Mouse (Mus musculus) limb, embryonic 10.5 days (tissue): Measurements from ENCODE around the gene Oxsr1. TPM values are rescaled to one million over a fixed set of nuclear protein-coding genes. Genes with fewer than 3 reads are reported as not detected.
"Not testable (repeated sequence)": the region's sequence is repeated elsewhere in the genome, so short reads cannot be mapped to it uniquely, and the experiment has no call there.

Experiments
- DNase-seq: peaks from one replicate; pipeline ENCODE4 v3.0.0-alpha.2; 2017; ENCODE audit warnings: low spot score
- H3K27ac ChIP-seq: fragments of 300-500 bp; sonication (generic); 2 replicates; pipeline ENCODE4 v1.5.1; 2016; ENCODE audit warnings: mild to moderate bottlenecking
- H3K27me3 ChIP-seq: fragments of 300-500 bp; sonication (generic); 2 replicates; pipeline ENCODE4 v1.6.1; 2016; ENCODE audit warnings: low read depth, mild to moderate bottlenecking; ENCODE audit not compliant: poor library complexity, severe bottlenecking
- H3K36me3 ChIP-seq: fragments of 300-500 bp; sonication (generic); 2 replicates; pipeline ENCODE4 v1.6.1; 2016; ENCODE audit warnings: mild to moderate bottlenecking, moderate library complexity
- H3K4me1 ChIP-seq: fragments of 300-500 bp; sonication (generic); 2 replicates; pipeline ENCODE4 v1.6.1; 2016
- H3K4me3 ChIP-seq: fragments of 300-500 bp; sonication (generic); 2 replicates; pipeline ENCODE4 v1.5.1; 2016; ENCODE audit warnings: mild to moderate bottlenecking, moderate library complexity
- H3K9me3 ChIP-seq: fragments of 300-500 bp; sonication (generic); replicated peaks from 2 replicates; pipeline ENCODE4 v1.6.1; 2016; ENCODE audit warnings: mild to moderate bottlenecking
- WGBS: fragments of 180-500 bp; shearing (Covaris S2); methylation state at CpG from one replicate; pipeline ENCODE4 v1.1.7; 2016; 5-methylcytosine and 5-hydroxymethylcytosine counted together
- polyA plus RNA-seq: library from polyadenylated mRNA; unstranded; fragments of >200 nt; fragmentation: Nextera tagmentation; extraction: Ambion mirVana; gene quantifications from 2 replicates; pipeline ENCODE4 v1.2.1, GENCODE M21; 2016

The Oxsr1 gene
- polyA plus RNA-seq, 1 experiment from 2014 or later = 11.9 TPM

DNA sequence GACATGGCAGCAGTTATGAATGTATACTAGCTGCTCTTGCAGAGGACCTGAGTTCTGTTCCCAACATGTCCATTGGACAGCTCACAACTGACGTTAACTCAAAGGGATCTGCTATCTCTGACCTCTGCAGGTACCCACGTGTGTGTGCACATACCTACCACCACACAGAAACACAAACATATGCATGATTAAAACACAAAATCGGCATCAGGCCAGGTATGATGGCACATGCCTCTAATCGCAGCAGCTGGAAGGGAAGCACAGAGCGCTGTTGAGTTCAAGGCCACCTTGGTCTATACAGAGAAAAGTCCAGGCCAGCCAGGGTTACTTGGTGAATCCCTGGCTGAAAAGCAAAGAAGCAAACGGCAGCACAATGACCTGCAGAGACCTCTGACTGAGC lies 24.5 kb downstream of the Oxsr1 start:
- H3K27ac ChIP-seq = no peak overlapping the region
- no peaks in the 10 kb centered on the region for H3K27me3 ChIP-seq
- WGBS = 95% methylated on average over 6 of the region's 6 CpGs
- H3K9me3 ChIP-seq = no peaks in the 10 kb centered on the region
- H3K36me3 ChIP-seq = peaks cover 23% of the 10 kb centered on the region
- H3K4me1 ChIP-seq = no peaks in the 10 kb centered on the region
- H3K4me3 ChIP-seq = no peak overlapping the region
- DNase-seq = no peak

DNA sequence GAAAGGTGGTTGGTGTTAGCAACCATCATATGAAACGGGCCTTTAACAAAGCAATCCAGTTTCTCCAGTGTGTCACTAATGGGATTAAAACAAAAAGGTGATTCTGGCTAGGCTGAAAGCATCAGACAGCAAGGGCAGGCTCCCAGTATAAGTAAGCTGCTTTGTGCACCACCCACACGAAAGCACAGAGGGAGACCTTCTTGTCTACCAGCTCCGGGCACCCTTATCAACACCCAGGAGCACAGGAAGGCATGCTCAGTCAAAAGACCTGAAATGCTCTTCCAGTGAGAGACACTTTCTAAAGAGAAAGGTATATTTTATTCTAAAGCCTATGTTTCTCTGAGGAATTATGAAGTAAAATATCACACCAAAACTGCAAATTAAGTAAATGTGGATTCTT lies 31.4 kb downstream of the Oxsr1 start:
- H3K36me3 ChIP-seq = peaks cover 21% of the 10 kb centered on the region
- H3K9me3 ChIP-seq = no peaks in the 10 kb centered on the region
- DNase-seq = no peak
- no peak overlapping the region for H3K4me3 ChIP-seq
- no peak overlapping the region for H3K27ac ChIP-seq
- no peaks in the 10 kb centered on the region for H3K27me3 ChIP-seq
- WGBS = 97% methylated on average over 3 of the region's 3 CpGs
- H3K4me1 ChIP-seq = no peaks in the 10 kb centered on the region

DNA sequence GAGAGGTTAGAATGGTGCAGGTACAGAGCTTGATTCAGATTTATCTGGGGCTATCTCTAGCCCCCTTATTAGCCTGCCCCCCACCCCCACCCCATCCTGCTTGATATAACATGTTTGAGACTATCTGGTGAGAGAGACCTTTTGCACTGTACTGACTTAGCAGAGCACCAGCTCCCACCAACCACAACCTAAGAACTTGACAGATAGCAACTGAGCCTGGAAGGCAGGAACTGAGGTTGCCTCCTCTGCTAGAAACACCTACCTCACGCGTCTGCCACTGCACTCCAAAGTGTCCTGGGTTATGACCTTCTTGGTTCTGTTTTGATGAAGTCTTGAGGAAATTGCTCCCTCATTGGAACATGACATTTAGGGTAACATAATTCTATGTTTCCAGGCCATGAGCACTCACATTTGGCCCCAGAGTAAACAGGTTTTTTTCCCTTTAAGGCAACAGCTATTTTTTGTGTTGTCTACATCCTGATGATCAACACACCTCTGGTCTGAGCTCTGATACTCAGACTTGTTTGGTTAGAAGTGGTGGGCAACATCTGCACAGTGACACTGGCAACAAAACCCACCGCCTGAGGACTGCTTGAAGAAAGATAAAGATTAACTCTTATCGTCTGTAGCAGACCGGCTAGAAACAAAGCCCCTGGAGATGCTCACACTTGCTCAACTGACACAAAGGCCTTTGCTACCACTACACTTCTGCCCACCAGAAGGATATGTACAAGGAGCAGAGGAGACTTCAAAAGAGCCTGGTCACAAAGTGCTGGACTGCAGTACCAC lies 41.1 kb downstream of the Oxsr1 start:
- 94% methylated on average over 5 of the region's 5 CpGs for WGBS
- Histone ChIP-seq H3K36me3 (peaks cover 46% of the 10 kb centered on the region), H3K27me3 (no peaks in the 10 kb centered on the region), H3K9me3 (no peaks in the 10 kb centered on the region), H3K27ac (no peak overlapping the region), H3K4me1 (no peaks in the 10 kb centered on the region), H3K4me3 (no peak overlapping the region)
- DNase-seq = no peak

DNA sequence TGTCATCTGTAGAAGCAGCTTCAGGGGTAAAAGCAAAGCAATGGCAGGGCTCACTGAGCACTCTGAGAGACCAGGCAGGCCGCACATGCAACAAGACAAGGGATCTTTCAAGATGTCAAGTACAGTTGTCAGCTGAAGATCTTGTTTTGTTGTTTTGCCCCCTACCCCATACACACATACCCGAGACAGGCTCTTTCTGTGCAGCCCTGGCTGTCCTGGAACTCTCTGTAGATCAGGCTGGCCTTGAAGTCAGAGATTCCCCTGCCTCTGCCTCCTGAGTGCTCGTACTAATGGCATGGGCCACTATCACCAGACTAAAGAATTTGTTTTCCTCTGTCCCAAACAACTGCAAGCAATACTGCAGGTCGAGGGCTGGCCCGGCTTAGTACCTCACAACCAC lies 44.2 kb downstream of the Oxsr1 start:
- no peak overlapping the region for H3K4me3 ChIP-seq
- H3K36me3 ChIP-seq = peaks cover 37% of the 10 kb centered on the region
- no peaks in the 10 kb centered on the region for H3K27me3 ChIP-seq
- H3K27ac ChIP-seq = no peak overlapping the region
- 91% methylated on average over 5 of the region's 5 CpGs for WGBS
- H3K9me3 ChIP-seq = no peaks in the 10 kb centered on the region
- no peak for DNase-seq
- no peaks in the 10 kb centered on the region for H3K4me1 ChIP-seq

DNA sequence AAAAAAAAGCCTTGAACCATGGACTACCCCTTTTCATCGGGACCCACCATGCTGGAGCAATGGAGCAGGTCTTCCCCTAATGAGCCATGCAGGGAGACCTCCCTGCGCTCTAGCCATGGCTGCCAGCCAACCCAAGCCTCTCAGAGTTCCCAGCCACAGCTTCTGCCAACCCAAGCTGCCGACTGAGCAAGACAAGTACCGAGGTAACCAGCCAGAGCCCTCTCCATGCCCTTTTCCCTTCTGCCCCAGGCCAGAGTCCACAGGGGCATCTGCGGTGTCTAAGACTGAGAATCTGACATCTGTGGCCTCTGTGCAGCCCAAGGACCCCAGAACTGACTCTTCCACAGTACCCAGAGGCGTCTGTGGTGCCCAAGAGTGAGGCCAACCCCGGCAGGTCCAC lies 45.9 kb downstream of the Oxsr1 start:
- no peaks in the 10 kb centered on the region for H3K9me3 ChIP-seq
- H3K36me3 ChIP-seq = peaks cover 29% of the 10 kb centered on the region
- no peaks in the 10 kb centered on the region for H3K27me3 ChIP-seq
- no peak for DNase-seq
- H3K4me1 ChIP-seq = no peaks in the 10 kb centered on the region
- no peak overlapping the region for H3K27ac ChIP-seq
- WGBS = 91% methylated on average over 7 of the region's 7 CpGs
- no peak overlapping the region for H3K4me3 ChIP-seq

DNA sequence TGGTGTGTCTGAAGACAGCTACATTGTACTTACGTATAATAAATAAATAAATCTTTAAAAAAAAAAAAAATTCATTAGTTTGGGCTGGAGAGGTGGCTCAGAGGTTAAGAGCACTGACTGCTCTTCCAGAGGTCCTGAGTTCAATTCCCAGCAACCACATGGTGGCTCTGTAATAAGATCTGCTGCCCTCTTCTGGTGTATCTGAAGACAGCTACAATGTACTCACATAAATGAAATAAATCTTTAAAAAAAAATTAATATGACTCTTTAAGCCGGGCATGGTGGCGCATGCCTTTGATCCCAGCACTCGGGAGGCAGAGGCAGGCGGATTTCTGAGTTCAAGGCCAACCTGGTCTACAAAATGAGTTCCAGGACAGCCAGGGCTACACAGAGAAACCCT lies 47.4 kb downstream of the Oxsr1 start:
- H3K36me3 ChIP-seq = peaks cover 32% of the 10 kb centered on the region
- 96% methylated on average over 5 of the region's 5 CpGs for WGBS
- H3K4me3 ChIP-seq, H3K9me3 ChIP-seq, H3K27ac ChIP-seq, H3K4me1 ChIP-seq, H3K27me3 ChIP-seq, DNase-seq: not testable (repeated sequence)

DNA sequence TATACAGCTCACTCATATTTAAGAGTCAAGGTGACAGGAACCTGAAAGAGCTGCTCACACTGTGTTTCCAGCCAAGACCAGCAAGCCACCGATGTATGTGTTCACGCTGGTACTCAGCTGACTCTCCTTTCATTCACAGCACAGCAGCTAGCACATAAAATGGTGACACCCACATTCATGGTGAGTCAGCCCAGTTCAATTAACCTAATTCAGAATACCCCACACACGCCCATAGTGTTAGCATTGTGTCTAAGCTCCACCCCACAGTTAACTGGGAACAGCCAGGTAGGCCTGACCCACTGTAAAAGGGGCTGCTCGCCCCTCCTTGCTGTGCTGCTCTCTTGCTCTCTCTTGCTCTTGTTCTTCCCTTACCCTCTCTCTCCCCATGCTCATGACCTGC lies 50.7 kb downstream of the Oxsr1 start:
- no peak for DNase-seq
- Histone ChIP-seq H3K4me3 (no peak overlapping the region), H3K4me1 (no peaks in the 10 kb centered on the region), H3K27me3 (no peaks in the 10 kb centered on the region), H3K36me3 (peaks cover 37% of the 10 kb centered on the region), H3K27ac (no peak overlapping the region), H3K9me3 (no peaks in the 10 kb centered on the region)
- WGBS = 88% methylated on average over 4 of the region's 4 CpGs

DNA sequence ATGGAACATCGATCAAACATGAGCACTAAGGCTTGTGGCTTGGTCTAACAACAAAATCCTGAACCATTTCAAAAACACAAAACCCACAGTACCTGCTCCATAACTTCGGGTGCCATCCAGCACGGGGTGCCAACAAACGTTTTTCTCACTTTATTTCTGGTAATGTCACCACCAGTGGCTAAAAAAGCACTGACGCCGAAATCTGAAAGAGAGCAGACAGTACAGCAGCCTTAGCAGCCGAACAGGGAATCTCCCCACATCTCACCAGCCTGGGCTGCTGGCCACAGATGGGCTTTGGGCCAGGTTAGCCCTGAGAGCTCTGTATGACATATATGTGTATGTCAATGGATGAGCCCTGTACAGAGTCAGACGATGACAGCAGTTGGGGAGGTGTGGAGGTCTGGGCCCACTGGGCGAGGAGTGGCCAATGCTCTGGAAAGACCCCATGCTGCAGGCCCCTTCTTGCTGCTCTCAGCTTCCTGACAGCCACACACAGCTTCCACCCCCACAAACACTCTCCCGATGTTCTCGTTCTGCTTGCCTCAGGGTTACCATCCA lies 53.6 kb downstream of the Oxsr1 start:
- WGBS = 94% methylated on average over 11 of the region's 11 CpGs

DNA sequence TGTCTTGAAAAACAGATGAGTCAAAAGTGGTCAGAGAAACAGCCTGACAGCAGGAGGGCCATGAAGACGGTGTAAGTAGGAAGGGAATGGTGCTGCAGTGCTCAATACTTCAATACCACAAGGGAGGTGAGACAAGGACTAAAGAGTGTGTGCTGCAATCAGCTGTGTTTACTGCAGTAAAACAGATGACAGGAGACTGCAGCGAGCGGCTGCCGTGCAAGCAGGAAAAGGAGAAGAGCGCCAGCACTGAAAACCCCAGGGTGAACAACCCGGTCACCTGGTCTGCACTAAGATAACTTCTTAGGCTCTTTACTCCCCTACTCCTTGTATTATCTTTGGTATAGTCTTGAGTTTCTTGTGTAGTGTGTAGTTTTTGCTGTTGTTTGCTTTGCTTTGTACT lies 54.1 kb downstream of the Oxsr1 start:
- H3K4me3 ChIP-seq = no peak overlapping the region
- peaks cover 56% of the 10 kb centered on the region for H3K36me3 ChIP-seq
- no peaks in the 10 kb centered on the region for H3K27me3 ChIP-seq
- no peaks in the 10 kb centered on the region for H3K9me3 ChIP-seq
- 81% methylated on average over 6 of the region's 6 CpGs for WGBS
- no peaks in the 10 kb centered on the region for H3K4me1 ChIP-seq
- no peak for DNase-seq
- H3K27ac ChIP-seq = no peak overlapping the region

More for the DNA sequence above, 53.6 kb downstream of the Oxsr1 start:
- H3K4me1 ChIP-seq = no peaks in the 10 kb centered on the region
- no peaks in the 10 kb centered on the region for H3K27me3 ChIP-seq
- no peak for DNase-seq
- H3K36me3 ChIP-seq = peaks cover 54% of the 10 kb centered on the region
- H3K4me3 ChIP-seq = no peak overlapping the region
- H3K9me3 ChIP-seq = no peaks in the 10 kb centered on the region
- H3K27ac ChIP-seq = no peak overlapping the region

DNA sequence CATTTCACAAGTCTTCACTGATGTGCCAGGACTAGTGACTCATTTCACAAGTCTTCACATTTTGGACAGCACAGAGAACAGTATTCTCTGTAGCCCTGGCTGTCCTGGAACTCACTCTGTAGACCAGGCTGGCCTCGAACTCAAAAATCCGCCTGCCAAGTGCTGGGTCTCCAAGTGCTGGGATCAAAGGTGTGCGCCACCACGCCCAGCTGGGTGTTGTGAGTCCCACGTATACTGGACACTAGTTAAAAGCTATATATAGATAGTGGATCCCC lies 56.2 kb downstream of the Oxsr1 start:
- H3K27ac ChIP-seq, H3K4me3 ChIP-seq, DNase-seq, H3K27me3 ChIP-seq, H3K9me3 ChIP-seq, H3K4me1 ChIP-seq: not testable (repeated sequence)
- 94% methylated on average over 5 of the region's 5 CpGs for WGBS
- peaks cover 62% of the 10 kb centered on the region for H3K36me3 ChIP-seq

DNA sequence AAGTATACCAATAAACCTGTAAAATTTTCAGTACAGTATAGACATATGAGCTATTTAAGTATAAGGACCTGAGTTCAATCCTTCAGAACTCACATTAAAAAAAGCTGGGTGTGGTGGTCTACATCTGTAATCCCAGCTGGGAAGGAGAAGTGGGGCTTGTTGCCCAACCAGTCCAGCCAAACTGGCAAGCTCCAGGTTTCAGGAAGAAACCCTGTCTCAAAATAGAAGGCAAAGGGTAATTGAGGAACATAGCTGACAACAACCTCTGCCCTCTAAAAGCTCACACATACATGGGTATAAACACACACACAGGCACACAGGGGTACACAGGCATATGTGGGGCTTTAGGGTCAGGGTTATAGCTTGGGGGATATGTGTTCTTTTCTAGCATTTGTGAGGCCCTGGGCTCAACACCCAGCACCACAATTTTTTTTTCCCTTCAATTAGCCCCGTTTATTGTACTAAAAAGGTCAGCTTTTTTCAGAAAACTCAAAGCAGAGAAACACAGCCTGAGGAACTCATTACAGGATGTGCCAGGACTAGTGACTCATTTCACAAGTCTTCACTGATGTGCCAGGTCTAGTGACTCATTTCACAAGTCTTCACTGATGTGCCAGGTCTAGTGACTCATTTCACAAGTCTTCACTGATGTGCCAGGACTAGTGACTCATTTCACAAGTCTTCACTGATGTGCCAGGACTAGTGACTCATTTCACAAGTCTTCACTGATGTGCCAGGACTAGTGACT lies 56.7 kb downstream of the Oxsr1 start:
- H3K9me3 ChIP-seq, H3K4me3 ChIP-seq, H3K27ac ChIP-seq, H3K27me3 ChIP-seq, DNase-seq, H3K4me1 ChIP-seq: not testable (repeated sequence)
- peaks cover 60% of the 10 kb centered on the region for H3K36me3 ChIP-seq
- WGBS = 86% methylated on average over 1 of the region's 1 CpGs

DNA sequence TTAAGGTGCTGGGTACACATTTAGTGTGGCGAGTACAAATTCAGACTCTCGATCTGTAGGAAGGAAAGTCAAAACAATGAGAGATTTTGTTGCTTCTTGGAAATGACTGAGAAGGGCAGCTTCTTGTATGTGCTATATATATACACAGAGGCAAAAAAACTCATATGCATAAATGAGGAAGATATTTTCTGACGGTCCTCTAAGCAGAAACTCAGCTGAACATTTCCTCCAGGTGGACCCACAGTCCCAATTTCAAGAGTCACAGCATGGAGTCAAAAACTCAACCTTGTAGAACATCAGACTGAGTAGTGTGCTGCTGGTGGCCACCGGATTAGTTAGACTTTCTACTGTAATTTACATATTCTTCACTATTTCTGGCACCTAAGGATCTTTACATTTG lies 59.2 kb downstream of the Oxsr1 start:
- H3K36me3 ChIP-seq = peaks cover 62% of the 10 kb centered on the region
- no peaks in the 10 kb centered on the region for H3K4me1 ChIP-seq
- WGBS = 94% methylated on average over 4 of the region's 4 CpGs
- H3K27me3 ChIP-seq = no peaks in the 10 kb centered on the region
- H3K4me3 ChIP-seq = no peak overlapping the region
- no peak overlapping the region for H3K27ac ChIP-seq
- no peak for DNase-seq
- no peaks in the 10 kb centered on the region for H3K9me3 ChIP-seq

DNA sequence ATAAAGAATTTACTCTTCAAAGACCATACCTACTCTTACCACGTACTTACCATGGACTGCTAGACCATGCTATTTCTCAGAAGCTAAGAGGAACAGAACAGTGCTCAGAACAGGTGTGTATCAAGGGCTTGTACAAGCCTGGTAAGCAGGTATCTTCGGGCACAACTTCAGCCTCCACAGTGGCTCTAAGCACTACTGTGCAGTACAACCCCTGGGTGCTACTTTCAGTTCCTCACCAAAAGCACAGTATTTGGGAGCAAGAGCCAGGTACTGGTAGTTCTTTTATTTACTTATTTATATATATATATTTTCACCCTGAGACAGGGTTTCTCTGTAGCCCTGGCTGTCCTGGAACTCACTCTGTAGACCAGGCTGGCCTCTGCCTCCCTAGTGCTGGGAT lies 61.4 kb downstream of the Oxsr1 start:
- Histone ChIP-seq H3K27me3 (no peaks in the 10 kb centered on the region), H3K36me3 (peaks cover 64% of the 10 kb centered on the region), H3K4me1 (no peaks in the 10 kb centered on the region), H3K9me3 (no peaks in the 10 kb centered on the region), H3K27ac (no peak overlapping the region), H3K4me3 (no peak overlapping the region)
- WGBS = 93% methylated on average over 2 of the region's 2 CpGs
- DNase-seq = no peak
